Mouse (Mus musculus) layer of hippocampus, adult 2 months (tissue): ENCODE measurements around the gene Mup7. TPM values are rescaled to one million over a fixed set of nuclear protein-coding genes. Genes with fewer than 3 reads are reported as not detected.
"Not testable (repeated sequence)": the region's sequence is repeated elsewhere in the genome, so short reads cannot be mapped to it uniquely, and the experiment has no call there.

Experiments used
- DNase-seq, 2 experiments: peaks; one replicate each; pipeline ENCODE4 v3.0.0; 2022; ENCODE audit warnings: low spot score in 2 of 2
- H3K27ac ChIP-seq: fragments of 200-600 bp; 2 replicates; pipeline ENCODE4 v1.8.1; 2022
- H3K4me3 ChIP-seq: fragments of 200-600 bp; 2 replicates; pipeline ENCODE4 v1.8.1; 2022; ENCODE audit warnings: mild to moderate bottlenecking
- long read RNA-seq, 2 experiments: library from polyadenylated mRNA; stranded (forward); transcript quantifications; one replicate each; pipeline ENCODE4 v2.0.0; 2021; ENCODE audit warnings: borderline mapping rate in 2 of 2
- total RNA-seq, 2 experiments: library from RNA; stranded (reverse); gene quantifications; 2 replicates each; pipeline ENCODE4 v1.2.3; 2021

Mup7 gene
- not detected for total RNA-seq
- long read RNA-seq, experiment 1 = 0 reads
- long read RNA-seq, experiment 2 = 0 reads

- not testable (repeated sequence) for H3K4me3 ChIP-seq, H3K27ac ChIP-seq, DNase-seq
Observed at GRCm38 (mm10) chr4:60070375-60070774, at the start of gene Mup7. Gene Mup7 (minus strand): TSS chr4:60070475.

- H3K27ac ChIP-seq, DNase-seq, H3K4me3 ChIP-seq: not testable (repeated sequence)
Observed at GRCm38 (mm10) chr4:60079865-60080264, 9.6 kb upstream of the Mup7 start.

- DNase-seq, H3K27ac ChIP-seq, H3K4me3 ChIP-seq: not testable (repeated sequence)
Observed at GRCm38 (mm10) chr4:60029334-60030111, 40.8 kb downstream of the Mup7 start.

DNA sequence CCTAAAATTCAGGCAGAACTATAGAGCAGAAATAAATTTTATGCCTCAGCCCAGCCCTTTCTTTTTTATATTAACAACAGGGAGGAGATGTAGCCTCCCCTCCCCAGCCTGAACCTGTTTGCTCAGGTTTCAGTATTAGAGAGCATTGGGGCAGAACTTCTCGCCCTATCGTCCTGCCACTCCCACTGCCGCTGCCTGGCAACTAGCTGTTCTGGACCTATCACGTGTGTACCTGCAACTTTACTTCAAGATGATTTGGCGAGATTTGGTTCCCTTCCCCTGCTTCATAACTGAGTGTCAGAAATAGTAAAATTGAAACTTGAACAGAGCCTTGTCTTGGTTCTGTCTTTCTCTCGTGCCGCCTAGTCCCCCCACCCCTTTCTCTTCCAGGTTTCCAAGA, 50.1 kb downstream of the Mup7 start:
- H3K27ac ChIP-seq, H3K4me3 ChIP-seq, DNase-seq: not testable (repeated sequence)

Other genes with a start within 250 kb of the Mup7 start
- gene Slc46a2, start 155.4 kb downstream of the Mup7 start, total RNA-seq = not detected
- gene Mup4, start 109.8 kb downstream of the Mup7 start, total RNA-seq = not detected
- not detected for gene Mup6, start 106.2 kb downstream of the Mup7 start, total RNA-seq
- not detected for gene Mup2, start 83.8 kb upstream of the Mup7 start, total RNA-seq
- gene Mup8, start 152.1 kb upstream of the Mup7 start, total RNA-seq = not detected